Mouse (Mus musculus): ENCODE data around the gene Lysmd4. TPM values are rescaled to one million over a fixed set of nuclear protein-coding genes. Genes with fewer than 3 reads are reported as not detected.

The Lysmd4 gene
- polyA plus RNA-seq (2014; fragmentation: Illumina TruSeq; extraction: RNeasy Lipid Tissue Mini Kit (QIAGEN cat#74804); ENCODE audit: low read depth, low replicate concordance): 10.9 TPM

GRCm38 (mm10) chr7:67222220-67222862, at the start of gene Lysmd4:
Lysmd4 (plus strand) TSS chr7:67222544.

Other genes starting within 250 kb of the Lysmd4 start
- gene Mef2a, start 150.3 kb downstream of the Lysmd4 start, polyA plus RNA-seq (2014; fragmentation: Illumina TruSeq; extraction: RNeasy Lipid Tissue Mini Kit (QIAGEN cat#74804); ENCODE audit: low read depth, low replicate concordance): 56.2 TPM

All from adipose tissue, adult 10 weeks (tissue).